Mouse (Mus musculus) hindbrain, embryonic 13.5 days (tissue): ENCODE results near the gene Alg11. TPM values are rescaled to one million over a fixed set of nuclear protein-coding genes. Genes with fewer than 3 reads are reported as not detected.

Experiments used
- ATAC-seq: fragments of 200-750 bp; cut with Nextera tagmentation; 2 replicates; pipeline ENCODE4 v1.8.0; 2017; ENCODE audit warnings: moderate TSS enrichment; ENCODE audit not compliant: low FRiP score
- H3K27ac ChIP-seq: fragments of 300-500 bp; sonication (generic); 2 replicates; pipeline ENCODE4 v1.5.1; 2015; ENCODE audit warnings: inconsistent platforms, mild to moderate bottlenecking, moderate library complexity
- H3K27me3 ChIP-seq: fragments of 300-500 bp; sonication (generic); 2 replicates; pipeline ENCODE4 v1.6.1; 2015; ENCODE audit warnings: mild to moderate bottlenecking, inconsistent platforms
- H3K36me3 ChIP-seq: fragments of 300-500 bp; sonication (generic); 2 replicates; pipeline ENCODE4 v1.6.1; 2015; ENCODE audit warnings: mild to moderate bottlenecking, inconsistent platforms
- H3K4me1 ChIP-seq: fragments of 300-500 bp; sonication (generic); replicated peaks from 2 replicates; pipeline ENCODE4 v1.6.1; 2015; ENCODE audit warnings: inconsistent platforms
- H3K4me2 ChIP-seq: fragments of 300-500 bp; sonication (generic); 2 replicates; pipeline ENCODE4 v1.6.1; 2015; ENCODE audit warnings: inconsistent platforms, mild to moderate bottlenecking, moderate library complexity
- H3K4me3 ChIP-seq: fragments of 300-500 bp; sonication (generic); 2 replicates; pipeline ENCODE4 v1.5.1; 2015; ENCODE audit warnings: mild to moderate bottlenecking, inconsistent platforms
- H3K9ac ChIP-seq: fragments of 300-500 bp; sonication (generic); 2 replicates; pipeline ENCODE4 v1.6.1; 2015; ENCODE audit warnings: mild to moderate bottlenecking, inconsistent platforms
- H3K9me3 ChIP-seq: fragments of 300-500 bp; sonication (generic); 2 replicates; pipeline ENCODE4 v1.6.1; 2016; ENCODE audit warnings: inconsistent platforms
- WGBS: fragments of 180-500 bp; shearing (Covaris S2); methylation state at CpG from one replicate; pipeline ENCODE4 v1.1.7; 2015; 5-methylcytosine and 5-hydroxymethylcytosine counted together
- polyA plus RNA-seq: library from polyadenylated mRNA; unstranded; fragments of >200 nt; fragmentation: Nextera tagmentation; extraction: Ambion mirVana; gene quantifications from 2 replicates; pipeline ENCODE4 v1.2.1, GENCODE M21; 2015

Gene Alg11
- polyA plus RNA-seq, 1 experiment from 2014 or later = 33.8 TPM

DNA sequence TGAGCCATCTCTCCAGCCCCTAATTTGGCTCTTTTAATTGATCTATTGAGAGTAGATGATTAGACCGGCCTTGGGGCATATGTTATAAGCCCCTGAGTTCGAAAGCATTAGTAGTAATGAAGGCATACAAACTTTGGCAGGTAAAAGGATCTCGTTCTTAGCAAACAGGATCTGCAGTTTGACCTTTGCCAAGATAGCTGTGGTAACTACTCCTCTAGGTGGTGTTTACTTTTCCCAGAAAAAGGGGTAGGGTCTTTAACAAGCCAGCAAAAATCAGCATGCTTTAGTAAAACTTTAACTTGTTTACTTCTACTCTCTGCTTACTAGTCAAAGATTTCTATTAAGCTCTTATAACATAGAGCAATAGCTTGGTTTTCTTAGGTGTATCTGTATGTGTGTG, 18.0 kb upstream of the Alg11 start:
- Histone ChIP-seq H3K4me1 (peaks cover 21% of the 10 kb centered on the region; the same call in 1 of the 2 replicates), H3K4me3 (no peak overlapping the region), H3K9ac (no peak overlapping the region), H3K4me2 (no peak overlapping the region), H3K27me3 (no peaks in the 10 kb centered on the region), H3K9me3 (no peaks in the 10 kb centered on the region), H3K27ac (no peak overlapping the region), H3K36me3 (no peaks in the 10 kb centered on the region)
- WGBS = 87% methylated on average over 3 of the region's 3 CpGs
- ATAC-seq = no peak

DNA sequence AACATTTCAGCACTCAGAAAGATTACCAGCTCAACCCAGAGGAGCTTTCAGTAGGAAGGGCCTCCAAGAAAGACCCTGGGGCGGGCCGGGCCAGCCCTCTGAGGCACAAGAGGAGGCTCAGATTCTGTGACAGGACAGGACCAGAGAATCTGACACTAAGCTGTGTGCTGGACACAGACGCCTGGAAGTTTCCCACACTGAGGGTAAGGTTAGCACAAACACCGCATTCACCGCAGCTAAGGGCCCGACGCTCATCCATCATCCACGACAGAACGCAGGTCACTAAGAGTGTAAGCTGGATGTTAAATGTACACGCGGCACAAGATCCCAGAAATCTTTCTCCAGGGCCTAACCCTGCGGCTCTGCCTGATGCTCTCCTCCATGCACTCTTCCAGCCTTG, 16.8 kb upstream of the Alg11 start:
- Histone ChIP-seq H3K4me2 (no peak overlapping the region), H3K9me3 (no peaks in the 10 kb centered on the region), H3K27ac (no peak overlapping the region), H3K36me3 (no peaks in the 10 kb centered on the region), H3K4me1 (peaks cover 19% of the 10 kb centered on the region; the same call in 1 of the 2 replicates), H3K27me3 (no peaks in the 10 kb centered on the region), H3K9ac (peak overlapping the region; percentile 39; the same call in 1 of the 2 replicates), H3K4me3 (no peak overlapping the region)
- no peak for ATAC-seq
- WGBS = 38% methylated on average over 12 of the region's 12 CpGs

GRCm38 (mm10) chr8:22047699-22048464, 12.6 kb upstream of the Alg11 start:
- 68% methylated on average over 2 of the region's 2 CpGs for WGBS
- H3K9ac ChIP-seq = no peak overlapping the region
- H3K27me3 ChIP-seq = no peaks in the 10 kb centered on the region
- H3K36me3 ChIP-seq = no peaks in the 10 kb centered on the region
- no peaks in the 10 kb centered on the region for H3K9me3 ChIP-seq
- no peak overlapping the region for H3K4me2 ChIP-seq
- H3K4me3 ChIP-seq = no peak overlapping the region
- peaks cover 5% of the 10 kb centered on the region; the same call in 1 of the 2 replicates for H3K4me1 ChIP-seq
- H3K27ac ChIP-seq = no peak overlapping the region
- peak; percentile 57; the same call in 1 of the 2 replicates for ATAC-seq

DNA sequence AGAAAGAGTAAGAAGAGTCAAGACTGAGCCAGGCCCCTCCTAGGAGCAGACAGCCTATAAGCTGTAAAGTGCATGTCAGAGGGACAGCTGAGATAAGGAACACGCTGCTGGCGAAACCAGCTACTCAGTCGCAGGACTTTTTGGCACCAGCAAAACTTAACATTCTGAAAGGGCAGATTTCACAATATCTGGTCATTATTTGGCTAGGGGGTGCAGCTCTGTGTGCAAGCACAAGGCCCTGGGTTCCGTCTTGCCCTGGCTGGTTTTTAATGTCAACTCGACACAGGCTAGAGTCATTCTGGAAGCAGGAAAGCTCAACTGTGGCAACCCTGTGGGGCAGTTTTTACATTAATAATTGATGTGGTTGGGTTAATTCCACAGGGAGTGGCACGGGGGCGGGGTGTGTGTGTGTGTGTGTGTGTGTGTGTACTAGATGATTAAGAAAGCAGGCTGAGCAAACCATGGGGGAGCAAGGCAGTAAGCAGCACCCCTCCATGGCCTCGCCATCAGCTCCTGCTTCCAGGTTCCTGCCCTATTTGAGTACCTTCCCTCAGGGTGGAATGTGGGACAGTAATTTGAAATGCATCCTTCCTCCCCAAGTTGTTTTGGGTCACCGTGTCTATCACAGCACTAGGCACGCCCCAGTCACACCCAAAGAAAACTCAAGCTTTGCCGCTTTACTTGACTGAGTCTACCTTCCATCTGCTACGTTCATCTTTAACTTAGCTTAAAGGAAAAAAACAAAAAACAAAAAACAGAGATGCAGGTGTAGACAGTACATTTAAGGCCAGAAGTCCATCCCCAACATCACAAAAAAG, 5.6 kb upstream of the Alg11 start:
- no peak overlapping the region for H3K27ac ChIP-seq
- H3K4me1 ChIP-seq = peaks cover 3% of the 10 kb centered on the region; the same call in 1 of the 2 replicates
- ATAC-seq = no peak
- H3K36me3 ChIP-seq = no peaks in the 10 kb centered on the region
- no peaks in the 10 kb centered on the region for H3K9me3 ChIP-seq
- H3K4me3 ChIP-seq = no peak overlapping the region
- WGBS = 89% methylated on average over 12 of the region's 12 CpGs
- no peak overlapping the region for H3K9ac ChIP-seq
- H3K27me3 ChIP-seq = 0 out of 2 replicates have a peak, but pooled peaks cover 11% of the 10 kb centered on the region
- H3K4me2 ChIP-seq = no peak overlapping the region

DNA sequence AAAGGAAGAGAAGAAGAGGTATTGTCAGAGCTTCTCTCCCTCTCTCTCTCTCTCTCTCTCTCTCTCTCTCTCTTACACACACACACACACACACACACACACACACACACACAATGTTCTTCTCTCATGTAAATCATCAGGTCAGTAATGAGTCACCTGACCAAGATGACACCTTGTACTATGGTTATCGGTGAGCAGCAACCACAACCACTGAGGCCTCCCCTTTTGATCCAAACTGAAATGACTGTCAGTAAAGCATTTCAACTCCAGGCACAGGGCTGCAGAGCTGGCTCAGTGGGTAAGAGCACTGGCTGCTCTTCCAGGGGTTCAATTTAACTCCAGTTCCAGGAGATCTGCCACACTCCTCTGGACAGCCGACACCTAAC, 5.0 kb upstream of the Alg11 start:
- Histone ChIP-seq H3K36me3 (no peaks in the 10 kb centered on the region), H3K9me3 (no peaks in the 10 kb centered on the region), H3K9ac (no peak overlapping the region), H3K4me2 (no peak overlapping the region), H3K4me3 (no peak overlapping the region), H3K27ac (no peak overlapping the region), H3K27me3 (0 out of 2 replicates have a peak, but pooled peaks cover 11% of the 10 kb centered on the region), H3K4me1 (peaks cover 3% of the 10 kb centered on the region; the same call in 1 of the 2 replicates)
- WGBS = 92% methylated on average over 2 of the region's 2 CpGs
- no peak for ATAC-seq

- Histone ChIP-seq H3K9me3 (no peaks in the 10 kb centered on the region), H3K9ac (no peak overlapping the region), H3K4me3 (no peak overlapping the region), H3K4me2 (no peak overlapping the region), H3K27ac (no peak overlapping the region), H3K36me3 (no peaks in the 10 kb centered on the region), H3K4me1 (peaks cover 10% of the 10 kb centered on the region), H3K27me3 (0 out of 2 replicates have a peak, but pooled peaks cover 11% of the 10 kb centered on the region)
- ATAC-seq = no peak
- WGBS = 82% methylated on average over 3 of the region's 3 CpGs
Measured at GRCm38 (mm10) chr8:22056850-22057249, 3.7 kb upstream of the Alg11 start.

DNA sequence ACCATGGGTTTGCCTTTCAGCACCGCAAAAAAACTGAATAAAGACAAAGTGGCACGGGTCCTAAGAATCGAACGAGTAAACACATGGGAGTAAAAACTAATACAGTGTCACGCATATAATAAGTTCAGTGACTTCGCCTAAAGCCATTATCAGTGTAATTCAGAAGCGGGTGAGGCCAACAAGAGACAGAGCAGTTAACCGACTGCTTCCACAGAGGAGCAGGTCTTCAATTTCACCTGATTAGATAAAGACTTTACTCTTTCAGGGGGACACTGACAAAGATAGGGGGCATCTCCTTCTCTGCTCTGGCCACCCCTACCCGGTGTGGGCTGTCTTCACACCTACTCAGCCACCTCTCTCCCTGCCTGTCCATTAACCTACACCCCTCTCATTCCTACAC, 2.2 kb upstream of the Alg11 start:
- Histone ChIP-seq H3K9ac (no peak overlapping the region), H3K36me3 (peaks cover 9% of the 10 kb centered on the region), H3K27ac (no peak overlapping the region), H3K27me3 (0 out of 2 replicates have a peak, but pooled peaks cover 11% of the 10 kb centered on the region), H3K4me2 (no peak overlapping the region), H3K4me1 (peaks cover 10% of the 10 kb centered on the region), H3K4me3 (no peak overlapping the region), H3K9me3 (no peaks in the 10 kb centered on the region)
- no peak for ATAC-seq
- WGBS = 80% methylated on average over 9 of the region's 9 CpGs

- Histone ChIP-seq H3K9me3 (no peaks in the 10 kb centered on the region), H3K27me3 (0 out of 2 replicates have a peak, but pooled peaks cover 11% of the 10 kb centered on the region), H3K9ac (peak overlapping the region; percentile 76), H3K27ac (no peak overlapping the region), H3K4me2 (peak overlapping the region; percentile 84), H3K36me3 (peaks cover 16% of the 10 kb centered on the region), H3K4me3 (peak overlapping the region; percentile 56), H3K4me1 (peaks cover 10% of the 10 kb centered on the region)
- 39% methylated on average over 11 of the region's 11 CpGs for WGBS
- peak; percentile 0; the same call in 1 of the 2 replicates for ATAC-seq
Measured at GRCm38 (mm10) chr8:22059153-22059738, 1.3 kb upstream of the Alg11 start.

DNA sequence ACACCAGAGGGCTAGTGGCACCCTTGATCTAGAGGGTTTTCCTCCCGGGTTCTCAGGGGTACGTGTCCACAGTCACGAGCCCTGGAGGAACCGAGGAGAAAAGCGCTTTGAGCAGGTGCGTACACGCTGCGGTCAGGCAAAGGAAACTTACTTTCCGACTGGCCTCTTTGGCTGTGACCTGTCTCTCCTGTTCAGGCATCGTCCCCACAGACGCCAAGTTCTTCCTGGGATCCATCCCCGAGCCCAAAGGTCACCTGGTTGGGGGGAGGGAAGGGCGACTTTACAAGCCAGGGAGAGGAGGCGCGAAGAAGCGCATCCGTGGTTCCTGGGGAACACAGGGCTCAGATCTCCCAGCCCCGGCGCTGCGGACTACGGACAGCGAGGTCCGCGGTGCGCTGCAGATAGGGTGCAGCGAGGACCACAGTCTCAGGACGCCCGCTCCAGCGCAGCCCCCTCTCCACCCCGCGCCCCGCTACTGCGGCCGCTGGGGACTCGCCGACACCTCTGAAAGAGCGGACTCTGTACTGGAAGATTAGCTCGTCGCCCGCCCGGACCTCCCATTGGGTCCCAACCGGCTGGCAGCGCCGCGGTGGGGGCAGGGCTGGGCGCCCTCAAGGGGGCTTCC, 588 bp upstream of the Alg11 start, which contains the start of gene Atp7b:
TSS of gene Atp7b (minus strand) at position 485 of the 625 bp plus-strand sequence.
- peak within 1 kb of the TSS; percentile 27 for H3K27ac ChIP-seq
- ATAC-seq = peak; percentile 94
- H3K27me3 ChIP-seq = 0 out of 2 replicates have a peak, but pooled peaks cover 11% of the 10 kb centered on the region
- WGBS = under 1% methylated on average over 45 of the region's 46 CpGs
- peak within 1 kb of the TSS; percentile 84 for H3K4me2 ChIP-seq
- H3K36me3 ChIP-seq = peaks cover 22% of the 10 kb centered on the region
- H3K4me3 ChIP-seq = peak within 1 kb of the TSS; percentile 56
- H3K9ac ChIP-seq = peak within 1 kb of the TSS; percentile 76
- H3K4me1 ChIP-seq = peaks cover 10% of the 10 kb centered on the region
- no peaks in the 10 kb centered on the region for H3K9me3 ChIP-seq

DNA sequence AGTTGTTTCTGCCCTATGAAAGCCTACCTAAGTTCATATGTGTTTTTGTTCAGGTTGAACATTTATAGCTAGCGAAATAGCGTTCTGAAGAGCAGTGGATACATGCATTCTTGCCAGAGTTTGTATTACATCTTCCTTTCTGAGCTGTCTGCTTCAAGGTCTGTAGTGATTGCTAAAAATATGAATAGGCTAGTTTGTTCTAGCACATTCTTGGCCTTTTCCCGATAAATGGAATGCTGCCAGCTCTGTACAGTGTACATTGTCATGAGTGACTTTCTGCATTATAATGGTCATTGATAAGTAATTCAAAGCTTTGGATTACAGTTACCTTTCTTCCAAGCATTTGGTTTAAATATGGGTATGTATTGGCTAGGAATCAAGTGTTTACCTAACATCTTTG, 605 bp downstream of the Alg11 start:
- no peak for ATAC-seq
- peak overlapping the region; percentile 56 for H3K4me3 ChIP-seq
- H3K36me3 ChIP-seq = peaks cover 34% of the 10 kb centered on the region
- no peak overlapping the region for H3K27ac ChIP-seq
- H3K4me2 ChIP-seq = peak overlapping the region; percentile 68
- 0 out of 2 replicates have a peak, but pooled peaks cover 11% of the 10 kb centered on the region for H3K27me3 ChIP-seq
- H3K4me1 ChIP-seq = peaks cover 10% of the 10 kb centered on the region
- WGBS = 8% methylated on average over 3 of the region's 3 CpGs
- peak overlapping the region; percentile 60; the same call in 1 of the 2 replicates for H3K9ac ChIP-seq
- no peaks in the 10 kb centered on the region for H3K9me3 ChIP-seq

DNA sequence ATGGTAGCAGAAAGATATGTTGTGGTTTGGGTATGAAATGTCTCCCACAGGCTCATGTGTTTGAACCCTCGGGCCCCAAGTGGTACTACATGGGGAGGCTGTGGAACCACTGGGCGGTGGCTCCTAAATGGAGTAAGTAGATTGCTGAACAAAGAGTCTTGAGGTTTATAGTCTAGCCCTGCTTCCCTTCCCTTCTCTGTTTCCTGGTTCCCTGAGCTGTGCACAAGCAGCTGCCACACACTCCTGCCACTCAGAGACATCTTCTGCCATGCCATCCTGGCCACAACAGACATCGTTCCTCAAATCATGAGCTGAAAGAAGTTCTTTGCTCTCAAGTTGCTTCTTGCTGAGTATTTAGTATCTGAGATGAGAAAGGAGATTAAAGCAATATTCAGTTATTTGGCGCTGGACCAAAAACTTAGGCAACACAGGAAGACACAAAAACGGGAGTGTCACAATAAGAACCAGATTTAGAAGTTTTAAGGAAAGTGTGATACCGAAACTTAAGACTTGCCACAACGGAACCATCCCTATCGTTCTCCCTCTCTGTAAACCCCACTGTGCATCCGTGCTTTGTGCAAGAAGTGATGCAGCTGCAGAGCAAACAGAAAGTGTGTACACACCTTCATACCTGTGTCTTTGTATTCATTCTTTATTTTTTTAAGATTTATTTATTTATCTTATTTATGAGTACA, 18.9 kb downstream of the Alg11 start:
- H3K4me2 ChIP-seq = no peak overlapping the region
- H3K9me3 ChIP-seq = no peaks in the 10 kb centered on the region
- H3K4me3 ChIP-seq = no peak overlapping the region
- ATAC-seq = no peak
- no peaks in the 10 kb centered on the region for H3K36me3 ChIP-seq
- H3K27ac ChIP-seq = no peak overlapping the region
- H3K27me3 ChIP-seq = no peaks in the 10 kb centered on the region
- no peak overlapping the region for H3K9ac ChIP-seq
- WGBS = 90% methylated on average over 9 of the region's 9 CpGs
- no peaks in the 10 kb centered on the region for H3K4me1 ChIP-seq
